Mouse (Mus musculus) adipocyte (in vitro differentiated cells): ENCODE results near the gene Nup43.
A peak's percentile ranks its signal among the peaks of the same experiment; 100 is the strongest.

Source experiments
- DNase-seq: peaks from one replicate; pipeline ENCODE4 v3.0.0-alpha.2; 2016; ENCODE audit warnings: low spot score

Nup43 gene

GRCm38 (mm10) chr10:7686902-7687301, 19.6 kb downstream of the Nup43 start:
- DNase-seq: no peak

GRCm38 (mm10) chr10:7695286-7695685, 28.0 kb downstream of the Nup43 start:
- DNase-seq: no peak

GRCm38 (mm10) chr10:7700120-7700519, 32.8 kb downstream of the Nup43 start:
- no peak for DNase-seq

GRCm38 (mm10) chr10:7702586-7702985, 35.3 kb downstream of the Nup43 start:
- no peak for DNase-seq

GRCm38 (mm10) chr10:7710121-7710520, 42.8 kb downstream of the Nup43 start:
- DNase-seq: no peak

- no peak for DNase-seq
Observed at GRCm38 (mm10) chr10:7712506-7712905, 45.2 kb downstream of the Nup43 start.

GRCm38 (mm10) chr10:7715056-7715455, 47.8 kb downstream of the Nup43 start:
- DNase-seq: no peak

GRCm38 (mm10) chr10:7725751-7726500, 58.6 kb downstream of the Nup43 start, which contains the start of gene Katna1:
Katna1 (plus strand) TSS chr10:7726000.
- DNase-seq: peak; percentile 95

GRCm38 (mm10) chr10:7726501-7726812, 59.2 kb downstream of the Nup43 start:
- DNase-seq: peak; percentile 22

- DNase-seq: peak; percentile 66
Observed at GRCm38 (mm10) chr10:7727011-7727410, 59.7 kb downstream of the Nup43 start.
